Mouse (Mus musculus): Measurements from ENCODE around the gene Slc18b1.

The Slc18b1 gene

DNA sequence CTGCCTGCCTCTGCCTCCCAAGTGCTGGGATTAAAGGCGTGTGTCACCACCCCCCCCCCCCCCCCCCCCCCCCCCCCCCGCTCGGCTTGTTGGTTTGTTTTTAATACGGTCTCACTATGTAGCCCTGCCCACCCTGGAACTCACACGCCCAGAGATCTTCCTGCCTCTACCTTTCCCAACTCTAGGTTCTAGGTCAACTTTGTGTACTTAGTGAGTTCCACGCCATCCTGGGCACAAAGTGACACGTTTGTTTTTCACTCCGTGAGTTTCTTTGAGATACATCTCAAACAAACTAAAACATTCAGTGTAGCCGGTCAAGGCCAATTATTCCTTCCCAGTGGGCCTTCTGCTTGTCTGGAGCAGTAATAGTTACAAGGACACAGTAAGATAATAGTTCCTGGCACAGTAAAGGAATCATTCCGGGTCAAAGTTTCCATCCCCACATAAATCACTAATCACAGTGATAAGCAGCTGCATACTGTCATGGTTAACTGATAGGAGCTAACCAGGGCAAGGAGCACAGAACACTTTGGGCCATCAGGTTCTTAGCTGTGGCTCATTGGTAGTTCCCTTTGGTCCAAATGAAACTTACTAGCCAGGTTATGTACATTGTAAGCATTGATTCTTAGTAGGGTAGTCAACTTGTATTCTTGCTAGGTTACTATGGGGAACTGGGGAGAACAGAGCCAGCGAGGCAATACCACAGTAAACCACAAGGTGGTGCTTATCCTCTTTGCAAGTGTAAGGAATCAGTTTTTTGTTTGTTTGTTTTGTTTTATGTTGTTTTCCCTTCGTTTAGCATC, 15.1 kb downstream of the Slc18b1 start:
- DNase-seq, result peak; percentile 77

DNA sequence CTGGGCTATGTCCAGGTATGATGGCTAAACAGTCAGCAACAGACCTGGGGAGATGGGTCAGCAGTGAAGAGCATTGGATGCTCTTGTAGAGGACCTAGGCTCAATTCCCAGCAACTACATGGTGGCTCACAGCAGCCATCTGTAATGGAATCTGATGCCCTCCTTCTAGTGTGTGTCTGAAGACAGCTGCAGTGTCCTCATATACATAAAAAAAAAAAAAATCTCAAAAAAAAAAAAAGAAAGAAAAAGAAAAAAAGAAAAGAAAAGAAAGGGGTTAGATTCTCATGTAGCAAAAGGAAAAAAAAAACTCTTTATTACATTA, 15.6 kb downstream of the Slc18b1 start:
- no peak for DNase-seq

DNA sequence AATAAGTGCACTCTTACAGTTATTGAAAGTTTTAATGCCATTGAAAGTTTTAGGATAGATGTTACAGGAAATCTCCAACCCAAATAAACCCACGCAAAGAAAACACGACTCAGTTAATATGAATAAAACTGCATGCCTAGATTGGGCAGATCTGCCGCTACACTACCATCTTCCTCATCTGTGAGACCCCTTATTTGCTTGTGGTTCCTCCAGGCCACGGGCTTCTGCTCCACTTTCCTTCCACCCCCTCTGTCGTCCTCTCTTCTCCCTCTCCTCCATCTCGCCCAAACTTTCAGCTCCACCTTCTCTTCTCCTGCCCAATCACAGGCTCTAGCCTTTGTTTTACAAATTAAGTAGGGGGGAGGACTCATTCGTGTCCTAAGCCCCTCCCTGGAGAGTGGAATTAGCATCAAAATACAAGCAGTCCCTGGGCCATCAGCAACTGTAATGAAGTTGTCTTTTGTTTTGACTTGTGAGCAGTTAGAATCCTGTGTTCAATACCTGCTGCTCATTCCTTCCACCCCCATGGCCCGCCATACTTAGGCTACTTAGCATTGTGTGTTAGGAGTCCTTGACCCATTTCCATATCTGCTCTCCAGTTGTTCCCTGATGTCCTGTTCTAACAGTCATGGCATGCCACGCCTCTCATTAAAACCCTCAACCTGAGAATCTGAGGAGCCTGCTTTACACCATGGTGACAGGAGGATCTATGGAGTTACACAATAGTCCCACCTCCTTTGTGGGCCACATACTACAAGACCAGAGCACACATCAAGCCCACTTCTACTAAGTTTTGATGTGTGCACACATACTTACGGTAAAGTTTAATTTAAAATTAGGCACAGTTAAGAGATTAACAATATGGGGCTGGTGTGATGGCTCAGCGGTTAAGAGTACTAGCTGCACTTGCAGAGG, 16.3 kb downstream of the Slc18b1 start:
- DNase-seq, result no peak

DNA sequence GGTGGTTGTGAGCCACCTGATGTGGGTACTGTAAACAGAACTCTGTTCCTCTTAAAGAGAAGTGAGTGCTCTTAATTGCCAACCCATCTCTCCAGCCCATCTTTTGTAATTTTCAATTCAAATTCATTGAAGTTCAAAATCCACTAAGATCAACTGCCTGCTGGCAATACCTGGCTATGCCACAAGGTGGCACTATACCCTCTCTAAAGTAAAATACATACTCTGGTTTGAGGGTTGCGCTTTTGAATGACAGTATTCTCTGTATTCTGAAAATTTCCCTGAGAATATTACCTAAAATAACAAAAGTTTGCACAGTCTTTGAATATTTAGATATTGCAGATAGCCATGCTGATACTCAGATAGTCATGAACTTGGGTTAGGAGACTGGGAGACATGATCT, 18.4 kb downstream of the Slc18b1 start:
- peak; percentile 78 for DNase-seq

DNA sequence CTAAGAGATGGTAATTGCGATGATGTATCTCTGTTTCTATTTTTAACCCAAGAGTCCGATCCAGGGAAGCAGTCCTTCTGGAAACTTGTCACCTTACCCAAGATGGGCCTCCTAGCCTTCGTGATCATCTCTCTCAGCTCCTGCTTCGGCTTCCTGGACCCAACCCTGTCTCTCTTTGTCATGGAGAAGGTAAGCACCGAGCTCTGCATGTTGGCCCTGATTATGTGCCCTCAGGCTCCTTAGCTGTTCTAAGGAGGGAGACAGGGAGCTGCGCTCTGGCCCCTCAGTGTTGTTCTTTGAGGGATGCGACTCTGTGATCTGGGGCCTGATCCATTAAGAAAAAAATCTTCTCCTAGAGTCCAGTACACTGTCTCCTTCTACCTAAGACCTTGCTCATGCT, 19.5 kb downstream of the Slc18b1 start:
- DNase-seq, result no peak

DNA sequence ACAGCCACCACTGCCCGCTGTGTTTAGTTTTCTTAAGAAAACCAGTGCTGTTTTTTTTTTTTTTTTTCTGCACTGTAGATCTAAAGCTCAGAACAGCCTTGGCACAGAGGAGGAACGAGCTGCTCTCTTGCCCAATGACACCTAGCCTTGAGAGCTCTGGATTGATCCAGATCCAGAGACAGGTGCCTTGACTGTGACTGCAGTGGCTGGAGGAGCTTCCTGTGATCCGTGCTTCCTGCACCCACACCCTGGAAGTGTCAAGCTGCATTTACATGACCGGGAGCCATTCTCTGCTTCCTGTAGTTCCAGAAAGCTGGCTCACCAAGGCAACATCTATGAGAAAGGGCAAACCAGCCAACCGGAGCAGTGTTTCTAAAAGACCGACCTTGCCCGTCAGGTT, 29.7 kb downstream of the Slc18b1 start:
- DNase-seq, result no peak

DNA sequence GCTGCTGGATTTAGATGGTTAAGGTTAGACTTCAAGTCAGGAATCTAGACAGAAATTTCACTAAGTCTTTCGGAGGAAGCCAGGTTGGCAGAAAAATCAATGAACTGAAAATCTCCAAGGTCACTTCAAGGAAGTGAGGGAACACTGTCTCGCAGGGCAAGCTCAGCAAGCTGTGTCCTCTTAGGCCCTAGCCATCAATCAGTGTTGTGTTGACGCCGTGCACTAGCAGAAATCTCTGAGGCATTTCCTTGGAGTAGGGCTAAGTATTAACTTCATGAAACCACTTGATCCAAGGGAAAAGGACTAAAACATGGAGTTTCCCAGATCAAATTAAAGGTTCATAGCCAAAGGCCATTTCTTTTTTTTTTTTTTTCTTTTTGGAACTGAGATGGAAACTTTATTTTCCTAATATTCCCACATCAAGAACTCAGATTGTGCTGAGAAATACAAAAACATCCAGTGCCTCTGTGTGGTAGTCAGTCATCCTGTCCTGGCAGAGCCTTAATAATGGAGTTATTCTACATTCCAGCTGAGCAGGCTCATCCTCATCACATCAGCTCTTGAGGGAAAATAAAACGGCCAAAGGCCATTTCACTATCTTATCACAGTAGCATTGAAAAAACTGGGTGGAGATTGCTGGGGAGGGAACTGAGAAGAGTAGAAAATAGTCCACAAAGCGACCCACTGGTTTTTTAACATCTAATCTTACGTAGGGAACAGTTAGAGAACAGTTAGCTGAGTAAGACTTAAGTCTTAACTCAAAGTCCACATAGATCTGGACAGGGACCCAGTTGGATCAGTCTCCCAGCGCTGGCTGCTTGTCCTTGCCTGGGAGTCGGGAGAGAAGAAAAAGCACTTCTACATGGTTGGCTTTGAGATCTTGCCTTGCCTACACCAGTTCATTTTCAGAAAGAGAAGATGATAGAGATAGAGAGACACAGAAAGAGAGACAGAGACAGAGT, 39.5 kb downstream of the Slc18b1 start:
- peak; percentile 31 for DNase-seq

DNA sequence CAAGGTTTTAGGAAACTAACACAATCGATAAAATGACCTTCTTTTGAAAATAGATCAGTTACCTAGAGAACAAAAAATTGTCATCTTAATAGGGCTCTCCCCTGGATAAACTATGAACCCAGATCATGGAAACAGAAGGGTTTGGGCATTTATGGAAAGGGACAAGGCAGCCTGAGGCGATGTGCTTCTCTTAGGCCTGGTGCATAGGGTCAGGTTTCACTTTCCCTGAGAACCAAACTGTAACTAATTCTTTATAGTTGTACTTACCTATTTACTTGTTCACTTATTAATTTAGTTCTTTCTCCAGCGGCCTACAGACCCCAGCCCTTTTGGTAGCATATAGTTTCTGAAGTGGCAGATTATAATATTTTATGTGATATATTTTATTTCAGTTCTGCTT, 40.3 kb downstream of the Slc18b1 start:
- no peak for DNase-seq

DNA sequence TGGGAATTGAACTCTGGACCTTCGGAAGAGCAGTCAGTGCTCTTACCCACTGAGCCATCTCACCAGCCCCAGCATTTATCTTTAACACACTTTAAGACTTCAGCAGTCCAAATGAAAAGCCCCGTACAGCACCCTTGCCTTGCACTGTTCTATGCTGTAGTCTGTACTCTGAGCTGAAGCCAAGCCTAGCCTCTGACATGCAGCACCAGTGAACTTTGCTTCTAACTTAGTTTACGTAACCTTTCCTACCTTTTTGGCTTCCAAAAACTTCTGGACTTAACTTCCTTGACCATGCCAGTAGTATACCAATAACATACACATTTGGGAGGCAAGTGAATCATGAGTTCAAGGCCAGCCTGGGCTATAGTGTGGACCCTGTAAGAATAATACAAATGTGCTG, 42.1 kb downstream of the Slc18b1 start:
- DNase-seq, result no peak

DNA sequence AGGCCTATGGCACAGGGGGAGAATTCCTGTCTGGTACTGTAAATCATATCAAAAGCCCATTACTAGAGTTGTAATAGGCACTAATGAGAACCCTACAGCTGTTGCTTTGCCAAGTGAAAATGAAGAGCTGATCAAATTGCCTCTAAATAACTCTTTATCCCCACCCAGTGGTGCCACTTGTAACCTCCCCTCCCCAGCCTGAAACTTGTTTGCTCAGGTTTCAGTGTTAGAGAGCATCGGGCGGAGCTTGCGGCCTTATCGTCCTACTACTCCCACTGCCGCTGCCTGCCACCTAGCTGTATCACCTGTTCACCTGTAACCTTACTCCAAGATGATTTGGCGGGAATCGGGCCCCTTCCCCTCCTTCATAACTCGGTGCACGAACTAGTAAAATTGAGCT, 42.6 kb downstream of the Slc18b1 start:
- DNase-seq, result no peak

DNA sequence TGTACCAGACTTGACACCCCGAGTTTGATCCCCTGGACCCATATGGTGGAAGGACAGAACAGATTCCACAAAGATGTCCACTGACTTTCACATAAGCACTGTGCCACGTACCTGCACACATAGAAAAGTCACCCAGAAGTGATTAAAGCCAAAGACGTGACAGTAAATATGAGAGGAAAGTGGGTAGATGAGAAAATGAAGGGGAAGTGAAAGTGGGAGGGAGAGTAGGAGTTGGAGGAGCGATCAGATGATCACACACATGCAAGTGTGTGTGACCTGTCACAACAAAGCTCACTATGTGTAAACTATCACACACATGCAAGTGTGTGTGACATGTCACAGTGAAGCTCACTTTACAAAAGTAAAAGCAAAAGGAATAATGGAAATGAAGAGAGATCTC, 43.7 kb downstream of the Slc18b1 start:
- no peak for DNase-seq

DNA sequence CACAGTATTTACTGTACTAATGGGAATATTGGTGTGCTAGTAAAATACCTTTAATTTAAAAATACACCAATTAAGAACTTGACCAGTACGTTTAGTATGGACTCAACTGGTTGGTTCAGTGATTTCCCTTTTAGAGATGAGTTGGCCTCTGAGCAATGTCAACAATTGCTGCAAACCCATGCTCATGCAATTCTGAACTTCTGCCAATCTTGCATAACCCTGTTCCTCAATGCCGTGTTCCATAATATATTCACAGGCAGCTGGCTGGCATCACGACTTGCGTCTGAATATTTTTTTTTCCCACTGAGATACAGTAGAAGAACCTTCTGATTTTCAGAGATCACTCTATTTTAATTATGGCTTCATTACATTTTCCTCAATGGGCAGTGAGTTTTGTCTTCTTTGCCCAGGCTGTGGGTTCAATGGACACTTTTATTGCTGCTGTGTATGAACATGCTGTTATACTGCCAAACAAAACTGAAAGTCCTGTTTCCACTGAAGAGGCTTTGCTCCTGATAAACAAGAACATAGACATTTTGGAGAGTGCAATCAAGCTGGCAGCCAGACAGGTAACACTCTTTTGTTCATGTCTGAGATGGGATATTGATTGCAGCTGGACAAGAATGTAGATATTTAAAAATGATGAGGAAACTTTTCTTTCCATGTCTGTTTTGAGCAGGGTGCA, 54.6 kb downstream of the Slc18b1 start, which contains the start of gene Vnn3:
TSS of gene Vnn3 (plus strand) at position 235 of the 685 bp plus-strand sequence.
- no peak for DNase-seq

DNA sequence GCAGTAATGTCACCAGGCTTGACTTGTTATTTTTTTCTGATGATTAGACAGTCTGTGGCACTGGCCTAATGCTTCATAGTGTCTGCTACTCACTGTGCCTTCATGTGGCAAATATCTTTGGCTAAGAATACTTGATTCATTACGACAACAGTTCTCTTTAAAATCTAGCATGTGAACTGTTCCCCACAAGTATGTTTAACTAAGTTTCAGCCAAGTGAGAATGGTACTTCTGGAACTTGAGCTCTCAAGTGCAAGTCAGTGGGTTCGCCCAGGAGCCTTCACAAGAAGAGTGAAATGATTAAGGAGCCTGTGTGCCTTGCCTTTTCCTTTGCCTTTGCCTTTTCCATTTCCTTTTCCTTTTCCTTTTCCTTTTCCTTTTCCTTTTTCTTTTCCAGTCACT, 55.3 kb downstream of the Slc18b1 start:
- DNase-seq, result no peak

DNA sequence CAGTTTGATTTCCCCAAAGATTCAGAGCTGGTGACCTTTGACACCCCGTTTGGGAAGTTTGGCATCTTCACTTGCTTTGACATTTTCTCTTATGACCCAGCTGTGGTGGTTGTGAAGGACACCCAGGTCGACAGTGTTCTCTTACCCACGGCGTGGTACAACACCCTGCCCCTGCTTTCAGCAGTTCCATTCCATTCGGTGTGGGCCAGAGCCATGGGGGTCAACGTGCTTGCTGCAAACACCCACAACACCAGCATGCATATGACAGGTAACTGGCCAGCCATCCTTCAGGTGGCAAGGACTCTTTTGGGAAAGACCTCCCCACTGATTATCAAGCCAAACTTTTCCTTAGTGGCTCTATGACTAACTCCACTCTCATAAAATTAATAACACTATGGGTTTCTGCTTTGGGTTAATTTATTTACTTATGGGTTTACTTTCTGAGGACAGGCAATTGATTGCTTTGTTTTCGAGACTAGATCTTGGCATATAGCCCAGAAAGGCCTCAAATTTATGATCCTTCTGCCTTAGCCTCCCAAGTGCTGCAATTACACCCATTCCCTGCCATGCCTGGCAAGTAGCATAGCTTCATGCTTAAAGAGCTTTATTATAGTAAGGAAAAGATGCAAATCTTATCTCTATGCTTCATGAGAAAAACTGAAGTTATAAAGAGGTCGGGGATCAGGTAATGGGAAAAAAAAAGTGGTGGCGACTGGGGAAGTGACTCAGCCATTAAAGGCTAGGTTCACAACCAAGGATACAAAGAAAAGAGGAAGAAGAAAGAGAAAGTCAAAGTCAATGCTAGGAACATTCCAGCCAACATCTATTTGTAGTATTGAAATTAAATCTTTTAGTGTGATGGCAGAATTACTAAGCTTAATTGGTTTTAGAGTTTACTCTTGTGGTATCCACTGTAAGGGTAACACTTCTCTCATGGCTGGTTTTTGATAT, 67.9 kb downstream of the Slc18b1 start:
- DNase-seq, result no peak
